Mouse (Mus musculus) G1E (cell line): ENCODE data around the gene Col6a1.

Source experiments
- CTCF ChIP-seq: IDR thresholded peaks from 2 replicates; pipeline ENCODE4 v1.5.1; 2012; ENCODE audit warnings: low read depth, low read length, inconsistent platforms, mixed read lengths
- GATA1 ChIP-seq: IDR thresholded peaks from 2 replicates; pipeline ENCODE4 v1.6.1; 2012; ENCODE audit warnings: borderline replicate concordance, low read length, inconsistent platforms, mixed read lengths
- GATA2 ChIP-seq: IDR thresholded peaks from 2 replicates; pipeline ENCODE4 v1.6.1; 2012; ENCODE audit warnings: low read depth, low read length, inconsistent platforms, borderline replicate concordance
- TAL1 ChIP-seq: conservative IDR thresholded peaks from 2 replicates; pipeline ENCODE4 v1.6.1; 2012; ENCODE audit warnings: low read depth, low read length, inconsistent platforms, mixed read lengths

DNA sequence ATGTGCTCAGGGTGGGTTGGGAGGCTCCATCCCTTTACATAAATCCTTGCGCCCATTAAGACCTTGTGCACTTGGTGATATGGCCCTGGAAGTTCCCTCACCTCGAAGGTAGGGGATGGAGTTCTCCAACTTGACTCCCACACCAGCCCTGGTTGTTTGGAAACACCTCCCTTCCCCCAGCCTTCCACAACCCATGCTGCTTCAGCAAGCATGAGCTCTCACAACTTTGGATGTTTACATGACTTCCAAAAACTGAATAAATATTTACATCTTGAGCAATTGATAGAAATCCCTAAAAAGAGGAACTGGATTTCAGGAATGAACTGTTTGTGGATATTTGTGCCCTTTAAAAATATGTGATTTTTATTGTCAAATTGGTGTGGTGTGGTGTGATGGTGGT, 50.7 kb downstream of the Col6a1 start:
- TF ChIP-seq CTCF (no peak), GATA2 (no peak), GATA1 (no peak), TAL1 (no peak)
